8 mouse cellular contexts compared by ENCODE assay signal in the genomic region with DNA sequence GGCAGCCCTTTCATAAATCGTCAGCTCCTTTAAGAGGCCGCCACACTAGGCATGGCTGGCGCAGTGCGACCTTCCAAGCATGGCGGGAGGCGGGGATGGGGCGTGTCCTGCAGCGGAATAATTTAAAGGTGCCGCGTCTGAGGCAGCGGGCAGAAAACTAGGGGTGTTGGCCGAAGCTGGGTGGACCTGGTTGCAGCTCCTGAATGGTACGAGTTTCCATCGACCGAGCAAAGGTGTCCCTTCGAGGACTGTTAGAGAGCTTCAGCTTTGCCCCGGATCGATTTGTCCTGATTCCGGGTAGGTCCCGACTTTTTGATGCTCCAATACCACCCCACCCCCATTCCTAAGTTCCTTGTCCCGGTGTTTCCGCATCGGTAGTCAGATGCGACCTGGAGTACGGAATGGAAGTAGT. TPM values are rescaled to one million over a fixed set of nuclear protein-coding genes. Genes with fewer than 3 reads are reported as not detected.
DNase-seq lines count a peak whose midpoint lies in the region; ATAC-seq and TF ChIP-seq lines count a peak whose summit lies in the region.

Gene Pnpla6, plus strand, starts transcription at position 125 of the 412 bp plus-strand sequence.

- no peaks in the 10 kb centered on the region for H3K9me3 ChIP-seq in CH12.LX (replicated peaks; ENCODE audit: low read length)
- H3K9me3 ChIP-seq in forebrain, embryonic 11.5 days (ENCODE audit: control insufficient read depth, low read length), result no peaks in the 10 kb centered on the region
- H3K9me3 ChIP-seq in heart, embryonic 15.5 days (replicated peaks), result no peaks in the 10 kb centered on the region
- no peaks in the 10 kb centered on the region for H3K9me3 ChIP-seq in liver, embryonic 12.5 days (replicated peaks)
- H3K9me3 ChIP-seq in stomach, embryonic 14.5 days (ENCODE audit: control insufficient read depth, low read depth, low read length), result no peaks in the 10 kb centered on the region

- peaks cover 33 to 60% of the 10 kb centered on the region in 2 experiments for H3K36me3 ChIP-seq in CH12.LX (replicated peaks in 1 of 2; ENCODE audit: control insufficient read depth in 1 of 2, insufficient read depth in 1 of 2, low read length in 1 of 2)
- H3K36me3 ChIP-seq in forebrain, embryonic 11.5 days (ENCODE audit: control insufficient read depth, insufficient read depth, low read length), result no peaks in the 10 kb centered on the region; the same call in none of the 2 replicates
- peaks cover 22% of the 10 kb centered on the region; the same call in 1 of the 2 replicates for H3K36me3 ChIP-seq in heart, embryonic 15.5 days
- peaks cover 35% of the 10 kb centered on the region for H3K36me3 ChIP-seq in liver, embryonic 12.5 days
- H3K36me3 ChIP-seq in stomach, embryonic 14.5 days (ENCODE audit: control insufficient read depth, insufficient read depth, low read length), result peaks cover 15% of the 10 kb centered on the region

- H3K79me2 ChIP-seq in CH12.LX (replicated peaks; ENCODE audit: control insufficient read depth, extremely low read depth, insufficient read depth, poor library complexity, severe bottlenecking), result peaks cover 3% of the 10 kb centered on the region; the same call in 1 of the 2 replicates

- H3K27me3 ChIP-seq in CH12.LX (replicated peaks), result no peaks in the 10 kb centered on the region
- no peaks in the 10 kb centered on the region for H3K27me3 ChIP-seq in forebrain, embryonic 11.5 days (ENCODE audit: control insufficient read depth, insufficient read depth, low read length)
- H3K27me3 ChIP-seq in heart, embryonic 15.5 days, result no peaks in the 10 kb centered on the region
- H3K27me3 ChIP-seq in liver, embryonic 12.5 days (replicated peaks), result no peaks in the 10 kb centered on the region
- H3K27me3 ChIP-seq in stomach, embryonic 14.5 days (ENCODE audit: control insufficient read depth, insufficient read depth, low read length), result no peaks in the 10 kb centered on the region

- ATAC-seq in forebrain, embryonic 11.5 days (replicated peaks; ENCODE audit: low FRiP score), result peak; percentile 82
- peak; percentile 64 for ATAC-seq in heart, embryonic 15.5 days (replicated peaks; ENCODE audit: insufficient number of reproducible peaks, insufficient read depth, low FRiP score, low read depth)
- ATAC-seq in liver, embryonic 12.5 days, result peak; percentile 64
- peak; percentile 75 for ATAC-seq in stomach, embryonic 14.5 days (ENCODE audit: insufficient number of reproducible peaks, insufficient read depth, low FRiP score, low read depth)

- no peak for TF ChIP-seq RAD21 in CH12.LX (IDR thresholded peaks at IDR 0.05; ENCODE audit: low read depth, low read length)

- dilution Hi-C loops in CH12.LX (cut with MboI; ENCODE audit: extremely low pct_ligation_motif_present, extremely low pct_unique_long_range_greater_than_20kb, low sequenced_read_pairs), result no loop called here

- H3K4me2 ChIP-seq in CH12.LX (ENCODE audit: insufficient read depth, low read depth, poor library complexity, severe bottlenecking), result peak within 1 kb of the TSS; percentile 64
- peak within 1 kb of the TSS; percentile 97 for H3K4me2 ChIP-seq in forebrain, embryonic 11.5 days (ENCODE audit: low read depth, low read length, severe bottlenecking)
- H3K4me2 ChIP-seq in heart, embryonic 15.5 days, result peak within 1 kb of the TSS; percentile 98
- H3K4me2 ChIP-seq in liver, embryonic 12.5 days, result peak within 1 kb of the TSS; percentile 91
- H3K4me2 ChIP-seq in stomach, embryonic 14.5 days (replicated peaks; ENCODE audit: low read depth, low read length), result peak within 1 kb of the TSS; percentile 90

- peak; percentile 74 for DNase-seq in CH12.LX (ENCODE audit: extremely low read depth)
- peak; percentile 80 for DNase-seq in c-Kit-positive CD71-positive TER-119-positive erythroid progenitor cells, embryonic 14.5 days (ENCODE audit: low spot score)
- peak; percentile 89 for DNase-seq in forebrain, embryonic 11.5 days (ENCODE audit: low spot score)
- DNase-seq in kidney, postnatal 14 days, result peak; percentile 93
- peak; percentile 67 to 75 for DNase-seq in natural killer cell, adult 2 months (ENCODE audit: low spot score in 2 of 2)

- peak; percentile 71 for TF ChIP-seq POLR2A in CH12.LX (IDR thresholded peaks at IDR 0.05; ENCODE audit: low read depth, low read length)

- in situ Hi-C loops in CH12.LX (cut with MboI; ENCODE audit: low pct_ligation_motif_present, low pct_unique_long_range_greater_than_20kb, low sequenced_read_pairs), result no loop called here

- TF ChIP-seq EP300 in CH12.LX (IDR thresholded peaks at IDR 0.05; ENCODE audit: low read length), result no peak

- WGBS in forebrain, embryonic 11.5 days, result under 1% methylated on average over 25 of the region's 25 CpGs
- under 1% methylated on average over 25 of the region's 25 CpGs for WGBS in heart, embryonic 15.5 days
- WGBS in liver, embryonic 12.5 days (ENCODE audit: insufficient replicate concordance), result 2% methylated on average over 25 of the region's 25 CpGs
- under 1% methylated on average over 25 of the region's 25 CpGs for WGBS in stomach, embryonic 14.5 days

- H3K4me3 ChIP-seq in CH12.LX (replicated peaks in 1 of 3; ENCODE audit: low read depth in 2 of 3, low read length in 2 of 3, poor library complexity in 1 of 3), result peak within 1 kb of the TSS; percentile 86 to 93 (median 88)
- peak within 1 kb of the TSS; percentile 53 for H3K4me3 ChIP-seq in forebrain, embryonic 11.5 days (ENCODE audit: low read depth, low read length)
- peak within 1 kb of the TSS; percentile 65 for H3K4me3 ChIP-seq in heart, embryonic 15.5 days
- H3K4me3 ChIP-seq in liver, embryonic 12.5 days, result peak within 1 kb of the TSS; percentile 73
- H3K4me3 ChIP-seq in stomach, embryonic 14.5 days (ENCODE audit: low read depth, low read length), result peak within 1 kb of the TSS; percentile 52

- H3K27ac ChIP-seq in CH12.LX (ENCODE audit: insufficient read depth, low read depth), result 0 out of 2 replicates have a peak within 1 kb of the TSS, but pooled peaks have one; percentile 3
- H3K27ac ChIP-seq in forebrain, embryonic 11.5 days (ENCODE audit: low read depth, low read length), result no peak within 1 kb of the TSS
- H3K27ac ChIP-seq in heart, embryonic 15.5 days, result peak within 1 kb of the TSS; percentile 77
- H3K27ac ChIP-seq in liver, embryonic 12.5 days, result peak within 1 kb of the TSS; percentile 80
- peak within 1 kb of the TSS; percentile 70; the same call in 1 of the 2 replicates for H3K27ac ChIP-seq in stomach, embryonic 14.5 days (ENCODE audit: low read length)

- TF ChIP-seq CTCF in CH12.LX (conservative IDR thresholded peaks at IDR 0.05 in 1 of 2, IDR thresholded peaks at IDR 0.05 in 1 of 2; ENCODE audit: low read depth in 2 of 2, low read length in 2 of 2), result no peak

- peaks cover 2 to 15% of the 10 kb centered on the region in 2 experiments; a peak in 2 of 4 replicates for H3K4me1 ChIP-seq in CH12.LX (ENCODE audit: control insufficient read depth in 1 of 2, insufficient read depth in 2 of 2)
- H3K4me1 ChIP-seq in forebrain, embryonic 11.5 days (replicated peaks; ENCODE audit: control insufficient read depth, insufficient read depth, low read length), result peaks cover 2% of the 10 kb centered on the region; the same call in 1 of the 2 replicates
- peaks cover 15% of the 10 kb centered on the region for H3K4me1 ChIP-seq in heart, embryonic 15.5 days (replicated peaks)
- peaks cover 39% of the 10 kb centered on the region for H3K4me1 ChIP-seq in liver, embryonic 12.5 days
- H3K4me1 ChIP-seq in stomach, embryonic 14.5 days (ENCODE audit: control insufficient read depth, insufficient read depth, low read length), result no peaks in the 10 kb centered on the region

- H3K9ac ChIP-seq in CH12.LX (ENCODE audit: insufficient read depth, low read depth), result peak within 1 kb of the TSS; percentile 77
- peak within 1 kb of the TSS; percentile 67 for H3K9ac ChIP-seq in forebrain, embryonic 11.5 days (ENCODE audit: low read length)
- peak within 1 kb of the TSS; percentile 64 for H3K9ac ChIP-seq in heart, embryonic 15.5 days
- H3K9ac ChIP-seq in liver, embryonic 12.5 days, result peak within 1 kb of the TSS; percentile 71
- peak within 1 kb of the TSS; percentile 43 for H3K9ac ChIP-seq in stomach, embryonic 14.5 days (replicated peaks; ENCODE audit: low read depth, low read length)

TF ChIP-seq in CH12.LX, 34 proteins besides CTCF, POLR2A, EP300 and RAD21 (continues in another document):
- TF ChIP-seq MXI1 (IDR thresholded peaks at IDR 0.05; ENCODE audit: low read depth, low read length) (peak; percentile 52), MYC (IDR thresholded peaks at IDR 0.05; ENCODE audit: low read depth, low read length) (no peak), POLR2AphosphoS2 (IDR thresholded peaks at IDR 0.05; ENCODE audit: low read depth, low read length) (no peak), ZNF384 (IDR thresholded peaks at IDR 0.05; ENCODE audit: low read depth, low read length) (no peak), ZC3H11A (IDR thresholded peaks at IDR 0.05; ENCODE audit: low read depth, low read length) (no peak), KAT2A (IDR thresholded peaks at IDR 0.05; ENCODE audit: insufficient replicate concordance, low read length) (peak; percentile 68; the same call in 1 of the 2 replicates), MAZ (IDR thresholded peaks at IDR 0.05; ENCODE audit: low read depth, low read length) (no peak), NELFE (IDR thresholded peaks at IDR 0.05; ENCODE audit: low read depth, low read length) (no peak), UBTF (IDR thresholded peaks at IDR 0.05; ENCODE audit: low read depth, low read length) (no peak), SIN3A (IDR thresholded peaks at IDR 0.05; ENCODE audit: low read length) (peak; percentile 94), NRF1 (IDR thresholded peaks at IDR 0.05; ENCODE audit: low read depth, low read length) (peak; percentile 86), CHD2 (IDR thresholded peaks at IDR 0.05; ENCODE audit: low read length) (peak; percentile 75), MAFK (IDR thresholded peaks at IDR 0.05; ENCODE audit: insufficient replicate concordance, low read length) (no peak), HCFC1 (IDR thresholded peaks at IDR 0.05; ENCODE audit: low read depth, low read length) (peak; percentile 93), MAX (IDR thresholded peaks at IDR 0.05; ENCODE audit: low read length) (peak; percentile 34; the same call in 1 of the 2 replicates), ELF1 (IDR thresholded peaks at IDR 0.05; ENCODE audit: low read depth, low read length) (peak; percentile 11), CHD1 (IDR thresholded peaks at IDR 0.05; ENCODE audit: low read depth, low read length) (0 out of 2 replicates have a peak, but pooled peaks have one; percentile 21), PAX5 (IDR thresholded peaks at IDR 0.05; ENCODE audit: low read length) (no peak)

RNA-seq across cellular contexts. Expression of gene Pnpla6, which starts in this region (rescaled TPM):
- total RNA-seq in CH12.LX (2012; rRNA removed) (27.7 and 29.6 TPM in 2 replicates), CH12.LX (2014; rRNA removed) (12.5 and 13.7 TPM in 2 replicates)
- polyA plus RNA-seq in CH12.LX (2012; ENCODE audit: insufficient read length, low read depth), result 38.6 and 39.8 TPM in 2 replicates
- 19.2 and 25.0 TPM in 2 replicates for polyA plus RNA-seq in forebrain, embryonic 11.5 days (2014; fragmentation: Nextera tagmentation; extraction: Ambion mirVana)
- 14.2 and 18.6 TPM in 2 replicates for polyA plus RNA-seq in heart, embryonic 15.5 days (2015; fragmentation: Nextera tagmentation; extraction: Ambion mirVana)
- 14.7 and 17.1 TPM in 2 replicates for polyA plus RNA-seq in liver, embryonic 12.5 days (2016; fragmentation: Nextera tagmentation; extraction: Ambion mirVana)
- 24.6 and 27.2 TPM in 2 replicates for polyA plus RNA-seq in stomach, embryonic 14.5 days (2014; fragmentation: Nextera tagmentation; extraction: Ambion mirVana)
